Mouse (Mus musculus) CH12F3 (cell line): Measurements from ENCODE around the gene Enpp6.

ENCODE experiments used
- in situ Hi-C: fragments of 300-500 bp; cut with MboI; formaldehyde crosslinking; loops from 2 replicates; pipeline ENCODE4 v1.14.3; 2020; ENCODE audit warnings: low sequenced_read_pairs

Enpp6 gene

DNA sequence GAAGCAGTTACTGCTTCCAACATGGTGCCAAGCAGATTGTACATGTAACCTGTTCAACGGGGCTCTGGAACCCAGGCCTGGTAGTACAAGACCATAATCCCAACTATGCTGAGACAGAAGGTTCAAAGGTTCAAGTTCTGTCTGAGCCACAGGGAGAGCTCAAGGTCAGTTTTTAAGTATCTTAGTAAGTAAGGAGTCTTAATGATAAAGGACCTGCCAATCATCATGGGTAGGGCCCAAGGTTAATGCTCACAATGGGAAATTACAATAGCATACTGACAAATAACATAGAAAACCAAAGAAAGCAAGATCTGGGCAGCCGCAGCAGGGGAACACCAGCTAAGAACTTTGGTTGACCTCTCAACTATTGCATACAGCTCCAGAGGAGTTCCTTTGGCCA, 72.3 kb downstream of the Enpp6 start:
- in situ Hi-C loops: no loop called here

DNA sequence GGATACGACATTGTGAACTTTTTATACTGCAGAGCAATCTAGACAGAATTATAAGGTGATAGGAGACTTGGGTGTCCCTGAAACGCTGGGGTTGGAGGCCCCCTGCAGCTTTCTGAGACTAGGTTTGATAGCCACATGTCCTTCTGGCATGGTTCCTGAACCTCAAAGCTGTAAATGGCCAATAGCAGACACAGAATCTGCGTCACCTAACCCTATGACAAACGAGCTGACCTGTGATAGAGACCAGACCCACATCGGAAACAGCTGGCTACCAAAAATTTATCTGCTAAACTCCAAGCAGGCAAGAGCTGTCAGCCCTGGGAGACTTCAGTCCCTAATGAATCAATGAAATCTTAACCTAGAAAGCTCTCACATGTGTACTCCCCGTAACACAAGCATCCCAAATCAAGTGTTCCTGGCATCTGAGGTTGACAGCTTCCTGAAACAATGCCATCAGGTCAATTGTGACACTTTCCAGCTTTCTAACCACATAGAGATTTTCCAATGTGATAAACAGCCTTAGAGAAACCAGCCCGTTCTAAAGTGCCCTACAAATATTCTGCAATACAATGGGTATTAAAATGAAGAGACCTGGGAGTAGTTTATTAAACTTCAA, 74.5 kb downstream of the Enpp6 start:
- in situ Hi-C loops: no loop called here

DNA sequence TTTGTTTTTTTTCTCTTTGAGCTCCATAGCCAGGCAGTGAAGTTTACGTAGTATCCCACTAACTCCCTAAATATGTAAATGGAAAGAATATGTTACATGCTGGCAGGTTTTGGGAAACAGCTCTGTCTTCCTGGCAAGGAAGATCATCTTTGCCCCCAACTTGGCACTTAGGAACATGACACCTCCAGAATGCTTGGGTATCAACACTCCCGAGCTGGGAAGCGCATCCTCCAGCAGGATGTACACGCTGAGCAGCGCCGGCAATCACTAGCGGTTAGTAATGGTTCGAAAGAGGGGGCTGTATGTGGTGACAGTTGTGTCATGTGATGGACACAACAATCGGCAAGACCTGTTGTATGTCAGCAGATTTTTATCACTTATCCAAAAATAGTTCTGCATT, 80.4 kb downstream of the Enpp6 start:
- in situ Hi-C loops: no loop called here

DNA sequence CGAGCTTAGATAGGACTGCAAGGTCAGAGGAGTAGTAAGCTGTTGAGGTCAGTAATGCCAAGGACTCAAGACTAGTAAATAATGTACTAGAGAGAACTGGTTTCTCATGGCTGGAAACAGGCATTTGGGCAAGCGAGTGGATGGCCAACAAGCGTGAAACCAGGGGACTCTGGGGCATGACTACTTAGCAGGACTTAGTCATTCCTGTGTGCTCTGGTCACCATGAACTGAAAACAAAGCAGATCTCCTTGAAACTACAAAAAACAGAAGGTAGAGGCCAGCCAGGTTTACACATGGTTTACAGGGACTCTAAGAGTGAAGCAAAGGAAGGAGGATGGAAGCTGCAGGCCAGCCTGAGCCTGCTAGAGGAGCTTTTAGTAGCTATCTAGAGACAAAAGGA, 82.9 kb downstream of the Enpp6 start:
- in situ Hi-C loops: no loop called here

DNA sequence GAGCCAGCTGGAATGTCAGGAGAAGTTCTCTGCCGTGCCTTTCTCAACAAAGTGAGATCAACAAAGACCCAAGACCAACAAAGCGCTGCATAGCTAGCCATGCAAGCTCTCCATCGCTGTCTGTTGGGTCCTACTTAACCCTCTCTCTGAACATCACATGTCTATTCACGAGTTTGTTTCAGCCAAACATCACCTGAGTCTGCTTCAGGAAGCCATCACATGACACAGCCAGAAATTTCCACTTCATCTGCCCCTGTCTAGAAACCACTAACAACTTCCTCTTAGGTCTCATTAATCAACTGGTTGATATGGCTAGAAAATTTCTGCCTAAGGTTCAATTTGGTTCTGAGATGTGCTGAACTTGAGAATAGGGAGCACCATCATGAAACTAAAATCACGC, 85.3 kb downstream of the Enpp6 start:
- in situ Hi-C loops: no loop called here

DNA sequence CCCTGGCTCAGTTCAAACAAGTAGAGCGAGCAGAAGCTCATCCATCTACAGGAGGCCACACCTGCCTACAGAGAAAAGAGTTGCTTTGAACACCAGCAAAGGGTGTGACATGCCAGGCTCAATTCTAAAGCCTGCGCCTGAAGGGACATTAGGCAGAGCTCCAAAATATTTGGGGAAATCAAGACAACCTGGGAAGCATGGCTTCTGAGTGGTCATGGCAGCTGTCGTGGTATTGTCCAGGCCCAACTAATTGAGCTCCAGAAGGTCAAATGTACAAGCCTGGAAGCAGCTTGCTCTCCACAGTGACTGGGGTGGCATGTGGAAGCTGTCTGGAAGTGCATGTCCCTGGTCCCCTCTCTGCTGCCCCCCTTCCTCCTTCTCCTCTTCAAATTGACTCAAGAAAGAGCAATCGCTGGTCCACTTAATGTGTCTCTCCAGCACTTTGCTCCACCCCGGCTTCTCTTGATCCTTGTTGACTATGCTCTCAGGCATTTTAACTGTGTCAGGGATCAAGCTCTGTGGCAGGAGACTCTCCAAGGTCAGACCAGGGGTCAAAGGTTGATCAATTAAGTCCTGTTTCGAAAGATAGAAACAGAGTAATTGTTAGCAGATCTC, 89.4 kb downstream of the Enpp6 start:
- in situ Hi-C loops: no loop called here

DNA sequence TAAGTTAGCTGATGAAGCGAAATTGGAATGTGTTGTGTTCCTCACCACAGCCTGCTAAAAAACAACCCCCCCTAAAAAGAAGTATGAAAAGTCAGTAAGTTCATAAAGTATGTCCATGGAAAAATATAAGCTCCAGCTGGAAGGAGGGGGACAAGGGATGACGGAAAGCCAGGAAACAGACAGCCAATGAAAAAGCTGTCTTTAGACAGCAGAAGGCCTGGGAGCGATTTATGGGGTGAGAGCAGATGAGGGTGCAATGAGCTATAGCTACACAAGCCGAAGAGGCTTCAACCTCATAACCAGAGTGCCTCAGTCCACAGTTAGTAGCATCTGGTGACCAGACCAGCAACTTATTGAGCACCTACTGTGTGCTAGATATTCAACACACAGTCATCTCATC, 93.3 kb downstream of the Enpp6 start:
- in situ Hi-C loops: no loop called here

DNA sequence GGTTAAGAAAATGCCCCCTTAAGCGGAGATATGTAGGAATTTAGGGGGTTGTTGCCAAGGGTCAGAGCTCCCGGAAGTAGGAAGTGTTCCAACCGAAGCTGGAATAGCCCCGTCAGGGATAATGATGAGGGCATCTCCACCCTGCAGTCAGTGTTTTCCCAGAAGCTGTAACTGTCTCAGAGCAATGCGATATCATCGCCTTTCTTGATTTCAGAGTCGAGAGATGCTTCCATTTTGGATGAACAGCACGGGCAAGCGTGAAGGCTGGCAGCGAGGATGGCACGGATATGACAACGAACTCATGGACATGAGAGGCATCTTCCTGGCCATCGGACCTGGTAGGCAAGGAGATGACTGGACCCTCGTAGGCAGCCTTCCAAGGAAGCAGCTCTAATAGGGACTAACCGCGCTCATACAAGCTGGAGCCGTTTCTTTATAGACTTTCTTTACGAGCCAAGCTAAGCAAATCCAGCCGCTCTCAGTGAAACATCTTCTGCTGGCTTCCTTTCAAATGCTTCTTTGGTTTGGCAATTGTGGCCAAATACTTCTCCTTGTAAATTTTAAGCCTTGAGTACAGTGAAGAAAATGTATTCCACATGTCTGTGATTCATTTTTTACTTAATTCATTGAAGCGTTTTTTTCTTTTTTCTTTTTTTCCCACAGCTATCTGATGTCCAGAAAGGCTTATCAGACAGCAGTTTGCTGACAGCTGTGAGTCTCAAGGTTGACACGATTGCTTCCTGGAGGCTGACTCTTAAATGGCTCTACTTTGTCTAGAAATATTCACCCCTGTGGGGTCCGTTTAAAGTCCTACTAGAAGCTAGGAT, 95.7 kb downstream of the Enpp6 start:
- in situ Hi-C loops: no loop called here

DNA sequence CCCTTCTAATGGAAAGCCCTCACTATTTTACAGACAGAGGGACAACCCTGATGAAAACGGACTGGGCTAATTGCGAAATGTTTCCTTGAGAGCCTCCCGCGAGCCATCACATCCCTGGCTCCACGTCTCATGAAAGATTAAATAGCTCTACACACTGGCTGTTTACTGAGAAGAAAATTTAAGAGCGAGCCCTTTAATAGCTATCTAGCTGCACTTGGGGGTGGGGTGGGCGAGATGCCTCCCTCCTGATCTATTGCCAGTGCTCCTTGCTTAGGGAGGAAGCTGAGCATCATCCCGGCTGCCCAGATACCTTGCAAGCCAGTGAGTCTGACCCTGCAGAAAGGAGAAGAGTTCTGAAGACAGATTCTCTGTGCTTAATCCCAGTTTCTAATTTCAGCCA, 103.3 kb downstream of the Enpp6 start:
- in situ Hi-C loops: no loop called here

DNA sequence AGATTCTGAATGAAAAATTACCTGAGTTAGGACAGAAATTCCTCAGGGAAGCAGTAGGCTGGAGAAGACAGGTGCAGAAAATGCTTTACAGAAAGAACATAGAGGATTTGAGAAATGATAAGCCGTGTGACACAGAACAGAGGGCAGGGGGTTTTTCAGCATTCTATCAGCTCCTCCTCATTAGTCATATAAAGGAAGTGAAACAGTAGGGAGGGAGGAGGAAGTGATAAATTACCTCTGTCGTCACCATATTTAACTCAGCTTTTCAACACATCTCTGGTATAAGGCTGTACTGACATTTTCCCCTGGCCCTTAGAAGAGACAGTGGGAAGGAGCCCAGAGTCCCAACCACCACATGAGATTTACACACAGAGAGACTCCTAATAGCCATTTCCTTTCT, 118.9 kb downstream of the Enpp6 start:
- in situ Hi-C loops: no loop called here

DNA sequence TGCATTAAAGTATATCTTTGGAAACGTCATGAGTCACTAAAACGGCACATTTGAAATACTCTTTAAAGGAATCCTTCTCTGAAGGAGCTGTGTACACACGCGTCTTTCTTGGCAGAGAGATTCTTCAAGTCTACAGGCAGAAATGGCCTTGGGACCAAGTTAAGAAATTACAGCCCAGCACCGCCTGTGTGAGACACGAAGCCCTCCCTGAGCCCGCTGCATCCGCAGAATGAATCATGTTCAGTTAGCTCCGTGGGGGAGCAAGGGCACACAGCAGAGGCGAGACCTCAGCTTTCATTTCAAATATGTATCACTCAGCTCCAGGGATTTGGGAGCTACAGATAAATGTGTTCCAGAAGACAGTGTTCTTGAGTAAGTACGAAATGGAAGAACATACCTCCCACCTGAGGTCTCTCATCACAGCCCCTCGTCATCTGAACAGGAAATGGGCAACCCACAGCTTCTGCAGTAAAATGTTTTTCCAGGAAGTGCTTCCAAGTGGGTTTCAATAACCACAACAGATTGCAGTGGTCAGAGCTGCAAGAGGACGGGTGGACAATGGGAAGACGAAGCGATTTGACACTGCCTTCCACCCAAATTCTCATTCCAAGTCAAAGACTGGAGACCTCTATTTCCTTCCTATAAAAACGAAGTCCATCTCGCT, 127.6 kb downstream of the Enpp6 start:
- in situ Hi-C loops: no loop called here

DNA sequence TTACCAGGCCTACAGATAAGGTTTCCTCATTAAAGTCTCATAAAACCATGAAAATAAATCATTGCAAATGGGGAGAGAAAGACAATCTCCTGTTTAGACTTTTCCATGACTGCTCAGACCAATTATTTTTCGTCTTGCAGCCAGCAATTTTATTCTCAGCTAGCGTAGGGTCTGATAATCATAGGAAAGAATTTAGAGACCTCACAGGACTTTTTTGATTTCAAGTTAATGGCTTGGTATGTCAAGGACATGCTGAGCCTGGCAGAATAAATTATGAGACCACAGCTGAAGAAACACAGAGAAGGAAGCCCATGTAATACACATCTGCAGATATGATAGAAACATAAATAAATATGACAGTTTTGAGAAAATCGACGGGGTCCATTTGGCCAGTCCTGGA, 130.6 kb downstream of the Enpp6 start:
- in situ Hi-C loops: no loop called here

DNA sequence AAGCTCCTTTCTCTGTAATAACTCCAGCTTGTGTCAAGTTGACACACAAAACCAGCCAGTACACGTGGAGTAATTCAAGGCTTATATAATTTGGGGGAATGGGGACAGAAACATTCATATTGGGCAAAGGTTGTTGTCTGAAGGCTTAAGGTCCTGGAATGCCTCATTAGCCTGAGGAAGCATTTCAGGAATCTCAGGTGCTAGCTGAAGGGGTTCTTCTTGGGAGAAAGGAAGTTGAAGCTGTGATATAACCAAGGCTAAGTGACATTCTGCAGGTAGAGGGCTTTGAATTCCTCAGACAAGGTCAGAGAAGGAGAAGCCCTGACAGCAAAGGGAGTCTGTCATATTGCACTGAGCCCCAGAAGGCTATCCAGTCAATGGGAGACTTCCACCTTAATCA, 133.2 kb downstream of the Enpp6 start:
- in situ Hi-C loops: no loop called here

DNA sequence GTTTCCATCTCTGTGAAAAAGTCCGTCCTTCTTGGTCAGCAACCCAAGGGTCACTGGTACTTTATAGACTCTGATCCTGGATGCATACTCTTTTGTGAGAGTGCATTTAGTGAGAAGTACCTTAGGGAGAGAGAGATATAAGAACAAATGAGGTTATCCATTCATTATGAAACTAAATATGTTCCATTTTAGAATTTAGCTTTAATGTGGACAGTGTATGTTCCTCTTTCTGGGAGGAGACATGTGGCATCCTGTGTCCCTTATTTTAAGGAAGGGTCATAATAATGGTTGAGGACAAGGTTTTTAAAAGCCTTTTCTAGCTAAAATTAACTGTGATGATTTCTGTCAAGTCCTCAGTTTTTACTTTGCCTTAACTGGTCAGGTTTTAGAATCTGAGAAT, 142.2 kb downstream of the Enpp6 start:
- in situ Hi-C loops: no loop called here

DNA sequence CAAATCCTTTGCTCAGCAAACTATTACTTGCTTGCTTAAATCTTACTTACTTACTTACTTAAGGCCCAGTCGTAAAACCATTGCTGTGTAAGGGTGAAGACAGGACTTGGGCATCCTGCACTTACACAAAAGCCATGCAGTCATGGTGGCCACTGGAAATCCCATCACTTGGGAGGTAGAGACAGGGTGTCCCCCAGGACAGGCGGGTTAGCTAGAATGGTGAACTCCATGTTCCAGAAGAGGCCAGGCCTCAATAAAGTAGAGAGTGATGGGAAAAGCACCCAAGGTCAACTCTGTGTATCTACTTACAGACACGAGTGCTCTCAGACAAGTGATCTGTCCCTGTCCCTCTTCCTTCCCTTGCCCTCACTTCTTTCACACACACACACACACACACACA, 146.7 kb downstream of the Enpp6 start:
- in situ Hi-C loops: no loop called here

DNA sequence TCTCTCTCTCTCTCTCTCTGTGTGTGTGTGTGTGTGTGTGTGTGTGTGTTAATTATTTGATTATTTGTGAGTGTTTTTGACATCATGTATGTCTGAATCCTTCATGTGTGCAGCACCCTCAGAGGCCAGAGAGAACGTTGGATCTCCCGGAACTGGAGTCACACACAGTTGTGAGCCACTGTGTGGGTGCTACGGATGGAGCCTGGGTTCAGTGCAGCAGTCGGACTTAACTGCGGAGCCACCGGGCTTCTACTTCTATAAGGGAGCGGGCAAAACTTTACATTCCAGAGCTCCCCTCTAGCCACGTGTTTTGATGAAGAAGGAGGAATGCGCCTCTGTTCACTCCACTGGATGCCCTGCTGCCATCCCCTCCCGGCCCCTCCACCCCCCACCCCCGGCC, 148.0 kb downstream of the Enpp6 start:
- in situ Hi-C loops: no loop called here

DNA sequence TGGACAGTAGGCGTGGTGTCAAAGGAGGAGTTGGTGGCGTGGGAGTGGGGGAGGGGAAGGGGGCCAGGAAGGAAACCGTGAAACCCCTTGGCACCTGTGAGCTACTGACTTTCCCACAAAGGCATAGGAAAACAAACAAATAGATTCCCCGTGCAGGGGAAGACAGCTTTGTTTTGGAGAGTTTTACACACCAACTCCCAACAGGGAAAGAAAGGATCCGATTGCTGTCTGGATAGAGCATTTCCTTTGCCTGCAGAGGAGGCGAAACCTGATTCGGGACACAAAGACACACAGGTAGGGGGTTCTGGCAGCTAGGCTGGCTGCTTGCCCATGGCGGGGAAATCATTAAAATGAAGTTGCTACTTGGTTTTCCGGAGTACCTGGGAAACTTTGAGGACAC, 148.9 kb downstream of the Enpp6 start:
- in situ Hi-C loops: no loop called here

DNA sequence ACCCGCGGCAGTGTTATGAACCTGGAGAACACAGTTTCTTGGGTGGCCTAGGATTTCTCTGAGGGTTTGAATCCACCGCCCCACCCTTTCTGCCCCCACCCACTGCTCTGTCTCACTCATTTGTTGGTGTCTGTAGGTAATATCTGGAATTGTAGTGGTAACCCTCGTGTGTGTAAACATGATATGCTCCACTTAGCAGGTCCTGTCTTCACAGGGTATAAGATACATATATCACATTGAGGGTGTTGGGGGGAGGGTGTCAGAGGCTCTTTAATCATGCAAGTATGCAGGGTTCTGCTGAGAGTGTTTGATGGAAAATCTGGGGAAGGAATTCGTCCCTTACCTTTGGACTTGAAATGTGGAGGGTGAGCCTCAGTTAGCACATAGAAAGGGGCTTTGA, 149.4 kb downstream of the Enpp6 start:
- in situ Hi-C loops: no loop called here

DNA sequence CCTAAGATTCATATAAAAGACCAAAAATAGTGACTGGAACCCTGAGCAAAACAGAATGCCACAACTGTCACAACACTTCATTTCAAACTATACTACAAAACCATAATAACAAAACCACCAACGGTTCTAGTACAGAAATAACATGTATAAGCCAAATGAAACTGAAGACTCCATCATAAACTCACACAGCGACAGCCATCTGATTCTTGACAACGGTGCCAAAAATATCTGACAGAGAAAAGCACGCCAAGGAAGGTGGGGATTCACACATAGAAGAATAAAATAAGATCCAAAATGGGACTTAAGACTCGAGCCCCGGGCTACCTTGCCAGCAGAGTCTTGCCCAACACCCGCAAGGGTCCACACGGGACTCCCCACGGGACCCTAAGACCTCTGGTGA, 158.6 kb downstream of the Enpp6 start:
- in situ Hi-C loops: no loop called here
